Mouse (Mus musculus) liver, adult 2 months (tissue): ENCODE measurements at regions not wholly inside any gene's neighbourhood (a gene's known extent, or its start where the extent isn't known, plus 50 kb on each side); places are given as distances from the start of the nearest gene placed in this dataset.

Experiments used
- DNase-seq: peaks from one replicate; pipeline ENCODE4 v3.0.0-alpha.2; 2011; ENCODE audit warnings: low read depth, low spot score; ENCODE audit errors: extremely low read depth
- H3K27ac ChIP-seq: fragments of 200-500 bp; replicated peaks from 2 replicates; pipeline ENCODE4 v1.5.1; 2012; ENCODE audit warnings: low read depth, mild to moderate bottlenecking, control low read depth, inconsistent platforms, low read length; ENCODE audit not compliant: insufficient read depth
- H3K27me3 ChIP-seq: fragments of 200-500 bp; 2 replicates; pipeline ENCODE4 v1.6.1; 2012; ENCODE audit warnings: mild to moderate bottlenecking, moderate library complexity, low read length, inconsistent platforms; ENCODE audit not compliant: control insufficient read depth, insufficient read depth
- H3K36me3 ChIP-seq: fragments of 200-500 bp; 2 replicates; pipeline ENCODE4 v1.6.1; 2012; ENCODE audit warnings: low read length, inconsistent platforms; ENCODE audit not compliant: control insufficient read depth, insufficient read depth
- H3K4me1 ChIP-seq: fragments of 200-500 bp; 2 replicates; pipeline ENCODE4 v1.6.1; 2011; ENCODE audit warnings: low read length; ENCODE audit not compliant: control insufficient read depth, insufficient read depth
- H3K4me3 ChIP-seq: fragments of 200-500 bp; 2 replicates; pipeline ENCODE4 v1.5.1; 2011; ENCODE audit warnings: low read depth, mild to moderate bottlenecking, control low read depth, low read length, moderate library complexity; ENCODE audit not compliant: insufficient read depth
- H3K79me2 ChIP-seq: fragments of 200-500 bp; 2 replicates; pipeline ENCODE4 v1.6.1; 2012; ENCODE audit warnings: inconsistent platforms, mild to moderate bottlenecking, low read length, moderate library complexity; ENCODE audit not compliant: control insufficient read depth, insufficient read depth
- H3K9ac ChIP-seq: fragments of 200-500 bp; 2 replicates; pipeline ENCODE4 v1.6.1; 2012; ENCODE audit warnings: low read depth, mild to moderate bottlenecking, control low read depth, inconsistent platforms, low read length
- CTCF ChIP-seq: fragments of 200-500 bp; IDR thresholded peaks from 2 replicates; pipeline ENCODE4 v1.5.1; 2011; ENCODE audit warnings: low read depth, low read length, control low read depth
- POLR2A ChIP-seq: fragments of 200-500 bp; IDR thresholded peaks from 2 replicates; pipeline ENCODE4 v1.6.1; 2011; ENCODE audit warnings: low read length, control low read depth; ENCODE audit not compliant: insufficient read depth; ENCODE audit errors: extremely low read depth
- WGBS: fragments of 180-500 bp; shearing (Covaris S2); methylation state at CpG from one replicate; pipeline ENCODE4 v1.1.7; 2018; 5-methylcytosine and 5-hydroxymethylcytosine counted together

- Histone ChIP-seq H3K27me3 (no peaks in the 10 kb centered on the region), H3K4me3 (no peak overlapping the region), H3K36me3 (no peaks in the 10 kb centered on the region), H3K79me2 (no peaks in the 10 kb centered on the region), H3K9ac (no peak overlapping the region), H3K27ac (no peak overlapping the region), H3K4me1 (no peaks in the 10 kb centered on the region)
- WGBS, result 53% methylated on average over 4 of the region's 4 CpGs
- TF ChIP-seq POLR2A, result no peak
- TF ChIP-seq CTCF, result no peak
- no peak for DNase-seq
These were observed 288.6 kb upstream of the Sel1l start for GRCm38 (mm10) chr12:92137539-92137938.

- Histone ChIP-seq H3K4me3 (no peak overlapping the region), H3K27ac (no peak overlapping the region), H3K27me3 (no peaks in the 10 kb centered on the region), H3K79me2 (no peaks in the 10 kb centered on the region), H3K9ac (no peak overlapping the region), H3K4me1 (no peaks in the 10 kb centered on the region), H3K36me3 (no peaks in the 10 kb centered on the region)
- TF ChIP-seq CTCF, result no peak
- TF ChIP-seq POLR2A, result no peak
- DNase-seq, result no peak
- 82% methylated on average over 6 of the region's 6 CpGs for WGBS
These were observed 278.7 kb upstream of the Sel1l start for GRCm38 (mm10) chr12:92127648-92128047.

GRCm38 (mm10) chr12:92120164-92120815, 271.3 kb upstream of the Sel1l start:
- 68% methylated on average over 6 of the region's 6 CpGs for WGBS
- TF ChIP-seq CTCF (no peak), POLR2A (no peak)
- no peak for DNase-seq
- Histone ChIP-seq H3K79me2 (no peaks in the 10 kb centered on the region), H3K4me1 (no peaks in the 10 kb centered on the region), H3K27ac (no peak overlapping the region), H3K9ac (no peak overlapping the region), H3K4me3 (no peak overlapping the region), H3K27me3 (no peaks in the 10 kb centered on the region), H3K36me3 (no peaks in the 10 kb centered on the region)

DNA sequence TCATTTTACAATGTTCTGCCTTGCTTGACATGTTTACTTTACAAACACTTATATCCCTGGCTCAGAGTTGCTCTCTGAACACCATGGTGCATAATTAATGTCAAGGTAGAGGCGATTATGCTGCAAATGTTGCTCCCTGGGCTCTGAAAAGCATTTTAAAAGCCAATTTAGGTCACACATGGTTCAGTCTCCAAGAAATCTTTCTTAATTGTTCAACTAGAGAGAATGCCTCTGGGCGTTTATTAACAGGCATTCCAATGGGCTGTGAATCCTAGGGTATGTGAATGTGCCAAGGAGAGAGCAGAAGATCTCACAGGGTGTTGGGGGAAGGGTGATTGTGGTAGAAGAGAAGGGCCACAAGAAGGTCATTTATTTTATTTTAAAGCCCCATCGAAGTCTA, 260.7 kb upstream of the Sel1l start:
- no peak for DNase-seq
- Histone ChIP-seq H3K79me2 (no peaks in the 10 kb centered on the region), H3K27ac (no peak overlapping the region), H3K27me3 (no peaks in the 10 kb centered on the region), H3K4me1 (no peaks in the 10 kb centered on the region), H3K9ac (no peak overlapping the region), H3K36me3 (no peaks in the 10 kb centered on the region), H3K4me3 (no peak overlapping the region)
- no peak for TF ChIP-seq POLR2A
- no peak for TF ChIP-seq CTCF
- 60% methylated on average over 3 of the region's 3 CpGs for WGBS

- no peaks in the 10 kb centered on the region for H3K27me3 ChIP-seq
- H3K36me3 ChIP-seq, result no peaks in the 10 kb centered on the region
- no peak for DNase-seq
- H3K79me2 ChIP-seq, result no peaks in the 10 kb centered on the region
- TF ChIP-seq POLR2A, result no peak
- no peak overlapping the region for H3K27ac ChIP-seq
- no peak overlapping the region for H3K4me3 ChIP-seq
- H3K9ac ChIP-seq, result no peak overlapping the region
- WGBS, result 80% methylated on average over 4 of the region's 4 CpGs
- H3K4me1 ChIP-seq, result no peaks in the 10 kb centered on the region
These were observed 251.1 kb upstream of the Sel1l start for GRCm38 (mm10) chr12:92100080-92100479.

- WGBS, result 63% methylated on average over 10 of the region's 10 CpGs
- Histone ChIP-seq H3K27me3 (no peaks in the 10 kb centered on the region), H3K9ac (no peak overlapping the region), H3K4me1 (no peaks in the 10 kb centered on the region), H3K27ac (no peak overlapping the region), H3K36me3 (no peaks in the 10 kb centered on the region), H3K4me3 (no peak overlapping the region), H3K79me2 (no peaks in the 10 kb centered on the region)
- DNase-seq, result no peak
- no peak for TF ChIP-seq CTCF
- TF ChIP-seq POLR2A, result no peak
These were observed 243.9 kb upstream of the Sel1l start for GRCm38 (mm10) chr12:92092794-92093365.
